Mouse (Mus musculus) spleen, postnatal 10 days (tissue): ENCODE measurements around the gene Catsper2.
A peak's percentile ranks its signal among the peaks of the same experiment; 100 is the strongest.
"Not testable (repeated sequence)": the region's sequence is repeated elsewhere in the genome, so short reads cannot be mapped to it uniquely, and the experiment has no call there.

ENCODE experiments used
- DNase-seq, 2 experiments: peaks; one replicate each; pipeline ENCODE4 v3.0.0; 2021 to 2022; ENCODE audit warnings: low spot score in 2 of 2

Catsper2 gene

DNA sequence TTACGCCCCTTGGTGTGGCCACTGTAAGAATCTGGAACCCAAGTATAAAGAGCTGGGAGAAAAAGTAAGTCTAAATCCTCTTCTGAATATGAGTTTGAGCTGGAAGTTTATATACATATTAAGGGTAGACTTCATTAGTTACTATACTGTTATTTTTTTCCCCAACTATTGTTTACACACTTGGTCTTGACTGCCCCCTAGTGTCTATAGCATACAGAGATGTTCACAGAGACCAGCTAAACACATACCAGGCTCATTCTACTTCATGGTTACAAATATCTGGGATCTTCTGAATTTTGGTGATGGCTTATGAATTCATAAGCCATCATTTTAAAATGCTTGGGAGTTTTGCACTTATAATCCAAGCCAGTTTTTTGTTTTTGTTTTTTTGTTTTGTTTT lies 21.3 kb upstream of the Catsper2 start:
- no peak for DNase-seq

DNA sequence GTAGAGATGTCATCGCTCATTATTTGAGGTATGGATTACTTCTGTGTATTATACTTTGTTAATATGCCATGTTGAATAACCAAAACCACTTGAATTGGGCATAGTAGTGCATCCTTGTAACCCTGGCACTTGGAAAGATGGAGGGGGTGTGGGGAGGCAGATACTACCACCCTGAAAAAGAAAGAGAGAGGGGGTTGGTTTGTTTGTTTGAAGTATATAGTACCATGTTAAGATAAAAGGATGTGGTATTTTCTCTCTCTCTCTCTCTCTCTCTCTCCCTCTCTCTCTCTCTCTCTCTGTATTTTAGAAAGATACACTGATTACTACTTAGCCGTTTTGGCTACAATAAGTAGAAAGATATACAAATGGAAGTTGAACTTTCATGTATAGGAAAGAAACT lies 12.3 kb upstream of the Catsper2 start:
- no peak for DNase-seq

DNA sequence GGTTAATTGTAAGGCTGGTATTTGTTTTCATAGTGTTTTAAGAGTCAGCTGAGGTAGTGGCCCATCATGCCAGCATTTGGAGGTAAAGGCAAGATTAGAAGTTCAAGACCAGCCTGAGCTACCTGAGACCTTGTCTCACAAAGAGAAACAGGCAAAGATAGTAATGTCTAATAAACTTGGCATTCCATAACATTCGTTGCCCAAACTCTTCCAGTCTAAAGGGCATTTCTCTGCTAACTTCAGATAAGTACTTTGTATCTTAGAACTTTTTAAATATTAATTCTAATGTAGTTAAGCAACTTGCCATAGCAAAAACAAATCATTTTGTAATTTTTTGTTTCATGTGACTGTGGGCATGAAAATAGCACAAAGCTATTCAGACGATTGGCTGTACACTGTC lies 9.6 kb upstream of the Catsper2 start:
- DNase-seq = no peak

DNA sequence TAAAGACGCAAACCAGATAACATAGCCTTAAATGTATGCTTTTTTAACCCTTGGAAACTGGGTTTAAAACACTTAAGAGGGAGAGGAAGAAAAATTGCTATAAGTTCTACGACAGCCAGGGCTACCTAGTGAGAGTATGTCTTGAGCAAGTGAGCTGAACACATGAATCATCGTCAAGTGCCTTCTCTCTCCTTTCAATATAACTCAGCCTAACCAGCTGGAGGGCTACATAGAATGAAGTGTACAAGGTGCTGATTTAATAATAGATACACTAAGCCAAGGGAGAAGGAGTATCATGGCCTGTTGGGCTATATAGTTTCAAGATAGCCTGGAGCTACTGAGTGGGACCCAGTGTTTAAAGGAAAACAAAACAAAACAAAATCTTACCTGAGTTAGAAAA lies 4.9 kb upstream of the Catsper2 start:
- DNase-seq = no peak

DNA sequence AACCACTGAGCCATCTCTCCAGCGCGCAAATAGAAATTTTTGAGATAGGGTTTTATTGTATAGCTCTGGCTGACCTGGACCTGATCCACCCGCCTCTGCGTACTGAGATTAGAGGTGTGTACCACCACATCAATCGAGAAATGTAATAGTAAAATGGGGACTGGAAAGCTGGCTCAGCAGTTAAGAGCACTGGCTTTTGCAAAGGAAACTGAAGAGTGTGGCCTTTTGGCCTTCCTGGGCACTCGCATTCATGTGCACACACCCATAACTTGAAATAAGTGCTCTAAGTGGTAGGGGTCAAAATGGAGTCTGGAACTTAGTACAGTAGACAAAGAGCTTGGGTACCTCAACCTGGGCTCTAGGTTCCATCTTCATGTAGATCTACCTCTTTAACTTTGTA lies 2.8 kb upstream of the Catsper2 start:
- DNase-seq = no peak

DNA sequence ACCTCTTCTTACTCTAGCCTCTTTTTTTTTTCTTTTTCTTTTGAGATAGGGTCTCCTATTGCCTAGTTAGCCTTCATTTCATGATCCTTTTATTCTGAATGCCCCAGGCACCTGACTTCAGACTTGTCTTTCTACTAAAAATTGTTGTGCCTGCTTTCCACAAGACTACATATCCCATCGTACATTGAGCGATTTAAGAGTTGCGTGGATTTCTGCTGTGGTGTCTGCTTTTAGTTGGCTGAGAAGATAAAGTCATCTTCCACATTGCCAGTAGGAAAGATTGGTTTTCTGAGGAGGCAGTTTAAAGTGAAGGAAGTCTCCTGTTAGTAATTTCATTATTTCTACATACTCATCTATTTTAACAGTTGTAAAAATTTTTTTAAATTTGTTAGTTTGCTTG lies 2.0 kb upstream of the Catsper2 start:
- no peak for DNase-seq

DNA sequence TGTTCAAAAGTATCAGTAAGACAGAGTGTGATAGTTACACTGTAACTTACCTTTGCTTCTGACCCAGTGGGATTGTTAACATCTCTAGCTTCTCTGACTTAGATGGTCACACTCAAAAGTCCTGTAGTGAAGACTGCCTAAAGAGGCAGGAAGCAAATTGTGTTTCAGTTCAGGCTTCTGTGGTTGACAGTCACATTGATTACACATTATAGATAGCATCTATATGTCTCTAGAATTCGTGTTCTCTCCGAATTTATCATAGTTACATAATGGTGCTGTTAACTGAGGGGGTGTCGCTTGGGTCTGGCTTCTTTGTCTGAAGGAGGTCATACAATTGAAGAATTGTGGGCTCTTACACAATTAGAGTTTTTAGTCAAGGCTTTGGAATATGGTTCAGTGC lies 1.5 kb upstream of the Catsper2 start:
- DNase-seq = no peak

DNA sequence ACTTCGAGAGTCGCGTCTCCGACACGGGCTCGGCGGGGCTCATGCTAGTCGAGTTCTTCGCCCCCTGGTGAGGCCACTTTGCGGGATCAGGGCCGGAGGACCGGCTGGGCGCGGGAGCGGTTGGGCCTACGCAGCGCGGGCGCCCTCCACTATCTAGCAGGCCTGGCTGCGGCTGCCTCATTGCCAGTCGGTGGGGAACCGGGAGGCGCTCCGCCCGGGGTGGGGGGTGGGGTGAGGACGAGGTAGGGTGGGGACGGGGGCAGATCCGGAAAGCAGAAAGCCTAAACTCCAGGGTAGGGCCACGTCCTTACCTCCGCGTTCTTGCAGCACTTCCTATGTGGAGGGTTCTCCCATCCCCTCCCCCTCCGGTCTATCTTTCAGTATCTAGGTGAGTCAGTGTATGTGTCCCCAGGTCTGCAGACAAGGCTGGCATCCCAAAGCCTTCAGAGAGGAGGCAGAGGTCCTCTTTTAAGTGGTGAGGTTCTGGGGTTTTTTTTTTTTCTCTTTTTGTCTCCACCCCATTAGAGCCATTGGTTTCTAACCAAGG lies 620 bp upstream of the Catsper2 start:
- DNase-seq = no peak

DNA sequence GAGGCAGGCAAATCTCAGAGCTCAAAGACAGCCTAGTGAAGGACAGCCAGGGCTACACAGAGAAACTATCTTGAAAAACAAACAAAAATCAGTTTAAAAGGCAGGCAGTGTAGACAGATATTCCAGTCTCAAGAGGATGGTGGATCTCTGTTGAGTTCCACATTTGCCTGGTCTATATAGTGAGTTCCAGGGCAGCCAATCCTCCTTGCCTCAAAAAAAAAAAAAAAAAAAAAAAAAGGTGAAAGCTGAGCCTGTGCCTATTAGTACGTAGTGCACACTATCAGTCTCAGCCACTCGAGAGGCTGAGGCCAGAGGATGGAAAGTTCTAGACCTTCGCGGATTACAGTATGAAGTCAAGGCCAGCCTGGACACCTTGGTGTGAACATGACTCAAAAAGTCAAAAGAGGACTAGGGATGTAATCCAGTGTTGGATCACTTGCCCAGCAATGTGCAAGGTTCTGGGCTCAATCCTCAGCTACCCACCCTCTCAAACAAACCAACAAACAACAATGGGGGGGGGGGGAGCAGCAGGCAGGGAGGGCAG lies 677 bp downstream of the Catsper2 start:
- peak in 1 of 2 experiments; percentile 36 for DNase-seq

DNA sequence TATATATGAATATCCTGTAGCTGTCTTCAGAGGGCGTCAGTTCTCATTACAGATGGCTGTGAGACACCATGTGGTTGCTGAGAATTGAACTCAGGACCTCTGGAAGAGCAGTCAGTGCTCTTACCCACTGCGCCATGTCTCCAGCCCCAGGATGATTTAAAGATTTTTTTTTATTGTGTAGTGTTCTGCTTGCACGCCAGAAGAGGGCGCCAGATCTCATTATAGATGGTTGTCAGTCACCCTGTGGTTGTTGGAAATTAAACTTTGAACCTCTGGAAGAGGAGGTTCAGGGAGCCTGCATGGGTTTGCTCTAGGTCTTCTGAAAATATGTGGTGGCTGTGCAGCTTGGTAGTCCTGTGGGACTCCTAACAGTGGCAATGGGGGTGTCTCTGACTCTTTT lies 5.4 kb downstream of the Catsper2 start:
- DNase-seq = peak; percentile 57 to 82

DNA sequence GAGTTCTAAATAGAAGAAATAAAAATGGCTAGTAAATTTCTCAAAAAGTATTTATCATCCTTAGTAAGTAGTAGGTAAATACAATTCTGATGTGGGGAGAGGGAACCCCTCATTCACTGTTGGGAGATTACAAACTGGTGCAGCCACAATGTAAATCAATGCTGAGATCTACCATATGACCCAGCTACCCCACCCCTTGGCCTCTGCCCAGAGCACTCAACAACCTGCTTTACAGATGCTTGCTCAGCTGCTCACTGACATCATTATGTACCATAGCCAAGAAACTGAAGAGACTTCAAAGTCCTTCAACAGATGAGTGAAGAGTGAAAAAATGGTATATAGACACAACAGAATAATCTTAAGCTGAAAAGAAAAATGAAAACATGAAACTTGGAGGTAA lies 10.3 kb downstream of the Catsper2 start:
- no peak for DNase-seq

DNA sequence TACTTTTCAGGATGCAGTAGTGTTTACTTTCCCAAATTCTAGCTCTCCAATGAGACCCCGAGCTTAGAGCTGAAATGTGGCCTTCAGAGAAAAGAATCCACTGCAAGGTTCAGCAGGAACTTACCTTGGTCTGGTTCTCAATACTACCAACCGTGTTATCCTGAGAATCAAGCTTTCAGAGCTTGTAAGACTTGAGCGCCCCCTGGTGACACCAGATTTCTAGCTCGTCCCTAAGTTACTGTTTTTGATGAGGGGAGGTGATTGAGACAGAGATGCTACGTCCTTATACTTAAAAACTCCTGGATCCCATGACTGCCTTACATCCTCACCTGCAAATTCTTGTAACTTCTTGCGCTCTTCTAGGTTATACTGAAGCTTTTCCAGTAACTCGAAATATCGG lies 17.0 kb downstream of the Catsper2 start:
- peak; percentile 75 to 90 for DNase-seq

DNA sequence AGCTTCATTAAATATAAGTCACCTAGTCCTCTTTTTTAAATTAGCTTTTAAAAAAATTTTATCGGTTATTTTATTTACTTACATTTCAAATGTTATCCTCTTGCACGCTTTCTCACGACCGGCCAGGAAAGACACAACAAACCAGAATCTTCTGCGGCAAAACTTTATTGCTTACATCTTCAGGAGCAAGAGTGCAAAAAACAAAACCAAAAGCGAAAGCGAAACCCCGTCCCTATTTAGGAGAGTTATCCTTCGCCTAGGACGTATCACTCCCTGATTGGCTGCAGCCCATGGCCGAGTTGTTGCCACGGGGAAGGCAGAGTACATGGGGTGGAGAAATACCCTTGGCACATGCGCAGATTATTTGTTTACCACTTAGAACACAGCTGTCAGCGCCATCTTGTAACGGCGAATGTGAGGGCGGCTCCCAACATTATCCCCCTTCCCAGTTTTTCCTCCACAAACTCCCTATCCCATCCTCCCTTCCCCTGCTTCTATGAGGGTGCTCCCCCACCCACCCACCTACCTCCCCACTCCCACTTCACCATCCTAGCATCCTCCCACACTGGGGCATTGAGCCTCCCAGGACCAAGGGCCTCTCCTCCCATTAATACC lies 26.5 kb downstream of the Catsper2 start, which contains the start of gene Strc:
TSS of gene Strc (minus strand) at position 208 of the 615 bp plus-strand sequence.
- DNase-seq = not testable (repeated sequence)

DNA sequence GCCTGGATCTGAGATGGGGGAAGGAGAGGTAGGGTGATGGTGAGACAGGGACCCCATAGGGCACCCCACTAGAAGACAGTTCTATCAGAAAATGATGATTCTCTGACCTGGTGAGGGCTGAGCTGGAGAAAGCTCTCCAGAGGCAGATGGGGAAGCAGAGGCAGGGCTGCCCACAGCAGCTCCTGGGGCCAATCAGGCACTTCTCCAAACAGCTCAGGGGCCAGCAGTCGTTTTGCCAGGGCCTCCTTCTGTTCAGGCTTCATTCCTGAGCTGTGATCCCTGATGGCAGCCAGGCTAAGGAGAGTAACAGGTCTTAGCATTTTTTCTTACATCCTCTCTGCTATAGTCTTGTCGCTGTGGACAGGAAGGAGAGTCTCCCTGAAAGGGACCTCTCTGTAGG lies 38.8 kb downstream of the Catsper2 start:
- no peak for DNase-seq

DNA sequence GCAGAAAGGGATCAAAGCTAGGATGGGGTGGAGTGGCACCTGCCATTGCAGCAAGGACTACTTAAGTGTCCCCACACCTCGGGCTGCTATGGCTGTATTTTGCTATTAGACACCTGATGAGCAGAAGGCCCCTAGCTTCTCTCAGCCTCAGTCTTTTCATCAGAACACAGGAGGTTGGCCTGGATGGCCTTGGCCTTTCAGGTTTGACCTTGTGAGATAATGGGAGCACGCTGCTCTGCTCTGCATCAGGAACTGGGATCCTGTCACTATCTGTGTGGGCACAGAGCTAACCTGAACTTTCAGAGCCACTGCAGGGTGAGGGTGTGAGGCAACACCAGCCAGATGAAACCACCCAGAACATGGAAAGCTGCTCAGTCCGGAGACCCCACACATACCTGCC lies 41.3 kb downstream of the Catsper2 start:
- DNase-seq = no peak

DNA sequence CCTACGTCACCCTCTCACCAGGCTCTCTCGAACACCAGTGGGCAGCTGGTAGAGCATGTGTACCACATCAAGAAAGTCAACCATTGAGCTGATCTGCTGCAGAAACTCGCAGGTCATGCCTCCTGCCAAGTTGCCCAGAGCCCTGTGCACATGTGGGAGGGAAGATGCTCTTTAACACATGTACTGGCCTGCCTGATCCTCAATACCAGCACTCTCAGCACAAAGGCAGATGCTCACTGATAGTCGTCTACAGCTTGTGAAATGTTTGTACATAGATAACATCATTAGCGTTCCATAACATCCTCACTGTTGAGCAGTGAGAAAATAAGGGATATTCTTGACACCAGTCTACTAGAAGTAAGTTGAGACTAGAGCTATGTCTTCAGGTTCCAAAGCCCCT lies 42.7 kb downstream of the Catsper2 start:
- DNase-seq = no peak

DNA sequence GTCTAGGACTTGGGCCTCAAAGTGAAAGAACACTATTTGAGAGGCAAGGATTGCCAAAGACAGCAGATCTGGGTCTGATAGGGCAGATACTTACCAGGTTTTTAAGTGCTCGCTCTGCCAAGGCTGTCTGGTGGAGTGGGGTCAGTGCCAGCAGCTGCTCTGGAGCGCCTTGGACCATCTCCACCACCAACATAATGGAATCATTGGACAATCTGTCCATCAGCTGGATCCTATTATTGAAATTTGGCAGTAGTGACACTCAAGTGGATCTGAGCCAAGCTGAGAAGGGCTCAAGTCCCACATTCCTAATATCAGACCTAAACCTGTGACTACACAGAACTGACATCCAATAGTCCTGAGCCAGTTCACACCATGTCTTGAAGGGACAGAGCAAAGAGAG lies 44.8 kb downstream of the Catsper2 start:
- no peak for DNase-seq

DNA sequence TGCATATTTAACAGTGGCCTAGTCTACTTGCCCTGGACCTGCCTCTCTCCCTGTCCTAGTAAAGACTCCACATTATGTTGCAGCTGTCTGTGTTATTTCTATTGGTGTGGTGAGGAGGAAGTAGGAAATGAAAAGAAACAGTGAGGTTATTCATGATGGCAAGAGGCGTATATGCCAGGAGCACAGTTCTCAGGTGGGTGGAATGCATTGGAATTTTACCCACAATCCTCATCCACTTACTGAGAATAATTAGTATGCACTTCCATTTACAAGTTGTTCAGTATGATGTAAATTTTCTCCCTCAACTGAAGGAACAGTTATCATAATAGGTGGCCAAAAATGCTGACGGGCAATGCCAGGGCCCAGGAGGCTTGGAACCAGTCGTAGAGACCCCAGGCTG lies 49.9 kb downstream of the Catsper2 start:
- no peak for DNase-seq

DNA sequence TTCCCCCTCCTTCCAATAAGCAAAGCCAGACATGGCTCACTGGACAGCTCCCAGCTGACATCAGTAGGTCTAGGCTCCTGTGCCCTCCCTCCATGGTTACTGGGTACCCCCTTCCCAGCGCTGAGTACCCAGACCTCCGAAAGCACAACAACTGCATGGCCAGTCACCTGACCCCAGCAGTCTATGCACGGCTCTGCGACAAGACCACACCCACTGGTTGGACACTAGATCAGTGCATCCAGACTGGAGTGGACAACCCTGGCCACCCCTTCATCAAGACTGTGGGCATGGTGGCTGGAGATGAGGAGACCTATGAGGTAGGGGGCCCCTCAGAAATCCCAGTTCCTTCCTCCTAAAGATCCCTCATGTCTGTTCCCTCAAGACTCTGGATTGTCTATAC lies 54.1 kb downstream of the Catsper2 start:
- DNase-seq = no peak

DNA sequence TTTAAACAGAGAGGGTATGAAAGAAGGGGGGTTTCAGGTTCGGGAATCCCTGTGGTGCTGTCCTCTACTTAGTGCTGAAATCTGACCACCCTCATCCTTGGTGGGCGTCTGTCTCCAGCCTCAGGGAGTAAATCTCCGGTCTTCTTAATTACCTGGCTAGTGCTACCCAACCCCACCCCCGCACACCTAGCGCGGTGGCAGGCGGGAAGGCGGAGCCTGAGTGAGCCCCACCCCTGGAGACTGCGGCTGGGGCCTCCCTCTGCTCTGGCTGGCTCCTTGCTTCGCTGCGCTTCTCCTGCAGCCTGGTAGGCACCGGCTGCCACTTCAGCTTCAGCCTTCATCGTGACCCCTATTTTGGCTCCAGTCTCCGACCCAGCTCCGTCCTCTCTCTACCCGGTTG lies 55.2 kb downstream of the Catsper2 start:
- peak; percentile 17 to 43 for DNase-seq

DNA sequence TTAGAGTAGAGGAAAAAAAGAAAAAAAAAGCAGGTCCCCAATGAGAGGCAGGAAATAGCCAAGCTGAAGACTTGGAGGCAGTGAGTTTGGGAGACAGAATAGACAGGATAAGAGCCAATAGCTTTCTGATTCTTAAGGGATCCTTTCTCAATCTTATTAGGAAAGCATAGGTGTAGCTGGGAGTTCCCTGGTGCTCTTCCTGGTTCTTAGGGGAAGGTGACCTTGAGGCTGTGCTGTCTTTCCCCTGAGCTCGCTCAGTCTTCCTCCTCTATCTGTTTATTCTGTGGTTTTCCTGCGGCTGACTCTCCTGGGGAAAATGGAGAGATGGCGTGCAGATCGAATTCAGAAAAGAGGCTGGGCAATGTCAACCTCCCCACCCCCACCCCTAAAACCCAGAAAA lies 55.6 kb downstream of the Catsper2 start:
- no peak for DNase-seq

DNA sequence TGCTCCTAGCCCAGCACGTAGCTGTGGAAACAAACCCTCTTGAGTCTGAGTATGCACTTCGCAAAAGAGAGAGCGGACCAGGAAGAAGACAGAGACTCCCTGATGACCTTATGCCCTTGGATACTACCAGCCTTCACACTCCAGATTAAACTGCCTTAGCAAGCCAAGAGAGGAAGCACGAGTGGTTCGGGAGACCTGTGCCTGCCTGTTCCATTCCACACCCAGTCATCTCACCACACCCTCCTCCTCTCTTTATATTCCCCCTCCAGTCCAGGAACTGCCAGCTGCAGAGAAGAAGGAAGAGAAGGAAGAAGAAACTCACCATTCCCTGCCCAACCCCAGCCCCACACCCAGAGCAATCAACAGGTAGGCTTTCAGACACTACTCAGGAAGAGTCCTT lies 56.1 kb downstream of the Catsper2 start, which contains the start of gene Ckmt1:
TSS of gene Ckmt1 (plus strand) at position 221 of the 400 bp plus-strand sequence.
- no peak for DNase-seq

DNA sequence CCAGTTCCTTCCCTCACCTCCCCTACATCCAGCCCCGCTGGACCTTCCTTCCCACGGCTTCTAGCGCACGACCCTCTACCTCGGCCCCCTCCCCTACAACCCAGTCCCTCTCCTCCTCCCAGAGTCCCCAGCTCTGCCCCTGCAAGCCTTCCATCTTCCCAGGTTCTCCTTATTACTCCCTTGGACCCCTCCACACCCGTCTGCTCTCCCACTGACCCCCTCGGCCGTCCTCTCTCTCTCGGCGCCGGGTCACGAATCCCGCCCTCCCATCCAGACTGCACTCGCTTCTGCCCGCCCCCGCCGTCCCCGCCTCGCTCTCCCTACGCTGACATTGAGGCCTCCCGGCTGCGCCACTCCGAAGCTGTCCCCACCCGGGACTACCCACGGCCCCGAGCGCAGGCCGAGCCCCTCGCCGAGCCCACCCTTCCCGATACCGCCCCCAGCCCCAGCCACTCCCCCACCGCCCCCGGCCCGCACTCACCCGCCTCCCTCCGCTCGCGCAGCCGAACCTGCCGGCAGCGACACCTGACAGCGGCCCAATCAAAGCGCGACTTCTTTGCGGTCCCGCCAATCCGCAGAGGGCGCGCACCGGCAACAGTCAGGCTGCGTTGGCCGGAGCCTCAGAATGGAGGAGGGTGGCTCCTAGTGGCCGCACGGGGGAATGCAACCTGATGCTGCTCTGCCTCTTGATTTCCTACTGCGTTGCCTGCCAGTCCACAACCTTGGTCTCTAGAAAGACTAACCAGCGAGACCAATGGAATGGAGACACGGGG lies 58.6 kb downstream of the Catsper2 start, which contains the start of gene Ppip5k1:
TSS of gene Ppip5k1 (minus strand) at position 577 of the 773 bp plus-strand sequence.
- peak; percentile 93 to 98 for DNase-seq
